ENCODE assay signal across 4 mouse cellular contexts in genomic region chr2:167204686-167205085, GRCm38 (mm10).
DNase-seq lines count a peak whose midpoint lies in the region; TF ChIP-seq lines count a peak whose summit lies in the region.
"Not testable (repeated sequence)": the region's sequence is repeated elsewhere in the genome, so short reads cannot be mapped to it uniquely, and the experiment has no call there.

No protein-coding gene starts in this region.

- H3K27me3 ChIP-seq in E14TG2a.4 (ENCODE audit: insufficient read depth, low read length), result not testable (repeated sequence)

- DNase-seq in ES-CJ7 (ENCODE audit: low read depth, low spot score) (peak; percentile 33), R1 (ENCODE audit: low read depth, low spot score) (peak; percentile 65), ZHBTc4 (ENCODE audit: low read depth, low spot score) (peak; percentile 69)

- H3K36me3 ChIP-seq in E14TG2a.4 (ENCODE audit: insufficient read depth, low read length), result peaks cover 77% of the 10 kb centered on the region

- 0 out of 2 replicates have a peak overlapping the region, but pooled peaks have one; percentile 14 for H3K4me3 ChIP-seq in E14TG2a.4 (replicated peaks; ENCODE audit: low read length)

- TF ChIP-seq CTCF in E14TG2a.4 (conservative IDR thresholded peaks at IDR 0.05; ENCODE audit: low read length), result not testable (repeated sequence)

- H3K4me1 ChIP-seq in E14TG2a.4 (replicated peaks; ENCODE audit: low read depth, low read length), result peaks cover 55% of the 10 kb centered on the region

- H3K9me3 ChIP-seq in E14TG2a.4 (ENCODE audit: low read length), result not testable (repeated sequence)

Comparison
In these comparisons a context has a peak if more than half of its experiments do, and no peak if none do; other contexts are left out.
1. Peak in every context shown above with its lines: DNase-seq and H3K4me3 ChIP-seq.